Mouse (Mus musculus) kidney, adult 2 months (tissue): ENCODE measurements at regions not wholly inside any gene's neighbourhood (a gene's known extent, or its start where the extent isn't known, plus 50 kb on each side); places are given as distances from the start of the nearest gene placed in this dataset.

Experiments
- CTCF ChIP-seq: fragments of 200-500 bp; conservative IDR thresholded peaks from 2 replicates; pipeline ENCODE4 v1.5.1; 2011; ENCODE audit warnings: low read depth, mild to moderate bottlenecking, control low read depth, low read length, moderate library complexity, mixed read lengths; ENCODE audit not compliant: insufficient read depth, insufficient read length
- POLR2A ChIP-seq: fragments of 200-500 bp; IDR thresholded peaks from one replicate; pipeline ENCODE4 v1.6.1; 2011; ENCODE audit warnings: low read depth, low read length, control low read depth

GRCm38 (mm10) chr1:75937331-75937730, 391.3 kb downstream of the Slc4a3 start:
- no peak for TF ChIP-seq POLR2A
- TF ChIP-seq CTCF = no peak
